Mouse (Mus musculus) brain, embryonic 14.5 days (tissue): ENCODE measurements around the gene Dclk1.

ENCODE experiments used
- CTCF ChIP-seq: fragments of 200-500 bp; IDR thresholded peaks from 2 replicates; pipeline ENCODE4 v1.5.1; 2012; ENCODE audit warnings: inconsistent platforms, mild to moderate bottlenecking, moderate library complexity, borderline replicate concordance; ENCODE audit not compliant: insufficient read depth, insufficient read length; ENCODE audit errors: extremely low read depth
- POLR2A ChIP-seq: fragments of 200-500 bp; IDR thresholded peaks from 2 replicates; pipeline ENCODE4 v1.6.1; 2012; ENCODE audit warnings: mild to moderate bottlenecking, inconsistent platforms, borderline replicate concordance; ENCODE audit not compliant: poor library complexity, insufficient read depth, insufficient read length, severe bottlenecking; ENCODE audit errors: extremely low read depth

GRCm38 (mm10) chr3:55351281-55352052, 109.3 kb downstream of the Dclk1 start:
- TF ChIP-seq CTCF (no peak), POLR2A (no peak)
